Mouse (Mus musculus) thymus, postnatal 36 days (tissue): ENCODE data around the gene Cep57.
A peak's percentile ranks its signal among the peaks of the same experiment; 100 is the strongest.

Experiments used
- DNase-seq, 2 experiments: peaks; one replicate each; pipeline ENCODE4 v3.0.0; 2022; ENCODE audit warnings: mixed read lengths in 2 of 2

The Cep57 gene

GRCm38 (mm10) chr9:13826832-13827405, at the start of gene Cep57:
Cep57 (minus strand) TSS chr9:13827107.
- peak; percentile 93 to 96 for DNase-seq

GRCm38 (mm10) chr9:13875340-13875739, 48.4 kb upstream of the Cep57 start:
- no peak for DNase-seq

GRCm38 (mm10) chr9:13874359-13874758, 47.5 kb upstream of the Cep57 start:
- no peak for DNase-seq

GRCm38 (mm10) chr9:13871631-13872030, 44.7 kb upstream of the Cep57 start:
- no peak for DNase-seq

- DNase-seq = no peak
Observed at GRCm38 (mm10) chr9:13867646-13868045, 40.7 kb upstream of the Cep57 start.

GRCm38 (mm10) chr9:13856777-13857176, 29.9 kb upstream of the Cep57 start:
- no peak for DNase-seq

GRCm38 (mm10) chr9:13856247-13856646, 29.3 kb upstream of the Cep57 start:
- DNase-seq = no peak

GRCm38 (mm10) chr9:13853876-13854275, 27.0 kb upstream of the Cep57 start:
- DNase-seq = no peak

- DNase-seq = no peak
Observed at GRCm38 (mm10) chr9:13848481-13849480, 21.9 kb upstream of the Cep57 start.

- DNase-seq = no peak
Observed at GRCm38 (mm10) chr9:13847591-13847990, 20.7 kb upstream of the Cep57 start.

- DNase-seq = no peak
Observed at GRCm38 (mm10) chr9:13836726-13837125, 9.8 kb upstream of the Cep57 start.

GRCm38 (mm10) chr9:13835256-13835655, 8.3 kb upstream of the Cep57 start:
- no peak for DNase-seq

- DNase-seq = no peak
Observed at GRCm38 (mm10) chr9:13828087-13828441, 1.2 kb upstream of the Cep57 start.

- DNase-seq = peak; percentile 98 to 99
Observed at GRCm38 (mm10) chr9:13827406-13828086, 639 bp upstream of the Cep57 start, which contains the start of gene Fam76b. Fam76b (plus strand) TSS chr9:13827716.

GRCm38 (mm10) chr9:13826391-13826805, 509 bp downstream of the Cep57 start:
- DNase-seq = peak; percentile 69 to 76

GRCm38 (mm10) chr9:13825896-13826295, 1.0 kb downstream of the Cep57 start:
- no peak for DNase-seq

GRCm38 (mm10) chr9:13820774-13821173, 6.1 kb downstream of the Cep57 start:
- no peak for DNase-seq

GRCm38 (mm10) chr9:13818369-13818768, 8.5 kb downstream of the Cep57 start:
- DNase-seq = no peak

GRCm38 (mm10) chr9:13809937-13810336, 17.0 kb downstream of the Cep57 start:
- DNase-seq = no peak

GRCm38 (mm10) chr9:13807657-13808056, 19.2 kb downstream of the Cep57 start:
- DNase-seq = no peak

GRCm38 (mm10) chr9:13806854-13807253, 20.1 kb downstream of the Cep57 start:
- no peak for DNase-seq

- no peak for DNase-seq
Observed at GRCm38 (mm10) chr9:13804480-13804879, 22.4 kb downstream of the Cep57 start.

- no peak for DNase-seq
Observed at GRCm38 (mm10) chr9:13794756-13795155, 32.2 kb downstream of the Cep57 start.
